Mouse (Mus musculus): ENCODE measurements at regions not wholly inside any gene's neighbourhood (a gene's known extent, or its start where the extent isn't known, plus 50 kb on each side); places are given as distances from the start of the nearest gene placed in this dataset.
A peak's percentile ranks its signal among the peaks of the same experiment; 100 is the strongest.

GRCm38 (mm10) chrX:11626274-11626878 lies 298.8 kb downstream of the H2al1j start:
- Histone ChIP-seq H3K9me3 (ENCODE audit: low read length) (no peaks in the 10 kb centered on the region), H3K4me1 (ENCODE audit: insufficient read depth, low read length) (no peaks in the 10 kb centered on the region), H3K27me3 (ENCODE audit: insufficient read depth, low read length) (no peaks in the 10 kb centered on the region), H3K9ac (replicated peaks; ENCODE audit: low read length, poor library complexity, severe bottlenecking) (no peak overlapping the region), H3K27ac (ENCODE audit: low read depth, low read length) (no peak overlapping the region), H3K4me3 (ENCODE audit: low read depth, low read length) (no peak overlapping the region), H3K4me2 (ENCODE audit: low read depth, low read length, poor library complexity, severe bottlenecking) (no peak overlapping the region), H3K36me3 (ENCODE audit: insufficient read depth, low read length) (no peaks in the 10 kb centered on the region)
- 0 out of 2 replicates have a peak, but pooled peaks have one; percentile 7 for TF ChIP-seq CTCF (IDR thresholded peaks at IDR 0.05)
- peak; percentile 10 for DNase-seq (ENCODE audit: low spot score)
- 34% methylated on average over 10 of the region's 10 CpGs for WGBS
- ATAC-seq (ENCODE audit: low FRiP score), result no peak

DNA sequence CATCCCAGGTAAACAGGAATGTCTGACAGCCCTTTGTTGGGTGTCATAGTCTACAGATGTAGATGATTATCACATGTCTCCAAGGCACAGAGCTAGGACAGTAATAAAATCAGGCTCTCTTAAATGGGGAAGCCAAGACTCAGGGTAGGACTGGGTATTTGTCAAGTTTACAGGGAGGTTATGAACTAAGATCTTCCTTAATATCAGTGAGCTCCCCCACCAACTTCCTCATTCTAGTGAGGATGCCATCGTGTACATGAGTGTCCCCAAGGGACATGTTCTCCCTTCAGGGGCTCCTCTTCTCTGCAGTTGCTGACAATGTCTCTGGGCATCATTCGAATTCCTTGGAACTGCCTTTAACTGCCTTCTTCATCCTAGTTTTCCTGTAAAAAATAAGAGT lies 301.7 kb downstream of the H2al1j start:
- Histone ChIP-seq H3K27ac (ENCODE audit: low read depth, low read length) (no peak overlapping the region), H3K4me1 (ENCODE audit: insufficient read depth, low read length) (no peaks in the 10 kb centered on the region), H3K36me3 (ENCODE audit: insufficient read depth, low read length) (no peaks in the 10 kb centered on the region), H3K27me3 (ENCODE audit: insufficient read depth, low read length) (no peaks in the 10 kb centered on the region), H3K4me3 (ENCODE audit: low read depth, low read length) (no peak overlapping the region), H3K4me2 (ENCODE audit: low read depth, low read length, poor library complexity, severe bottlenecking) (no peak overlapping the region), H3K9ac (replicated peaks; ENCODE audit: low read length, poor library complexity, severe bottlenecking) (no peak overlapping the region), H3K9me3 (ENCODE audit: low read length) (no peaks in the 10 kb centered on the region)
- WGBS, result 71% methylated on average over 2 of the region's 2 CpGs
- no peak for TF ChIP-seq CTCF (IDR thresholded peaks at IDR 0.05)
- no peak for ATAC-seq (ENCODE audit: low FRiP score)
- DNase-seq (ENCODE audit: low spot score), result no peak

DNA sequence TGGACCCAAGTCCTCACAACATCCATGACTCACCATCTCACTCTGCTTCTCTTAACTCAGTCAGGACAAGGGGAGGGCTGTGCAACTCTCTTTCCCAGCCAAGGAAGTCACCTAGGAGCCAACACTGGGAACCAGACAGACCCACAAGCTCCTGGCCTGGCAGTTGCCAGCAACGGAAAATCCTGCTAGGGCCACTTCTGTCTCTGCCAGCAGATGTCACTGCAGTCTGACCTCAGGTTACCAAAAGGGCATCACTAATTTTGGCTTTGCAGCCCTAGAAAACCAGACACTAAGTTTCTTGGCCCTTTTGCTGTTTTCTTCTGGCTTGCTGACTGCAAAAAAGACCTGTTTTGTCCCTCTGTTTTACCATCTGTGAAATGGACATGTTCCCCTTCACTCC lies 302.3 kb downstream of the H2al1j start:
- TF ChIP-seq CTCF (IDR thresholded peaks at IDR 0.05), result peak; percentile 59
- H3K27ac ChIP-seq (ENCODE audit: low read depth, low read length), result no peak overlapping the region
- no peak overlapping the region for H3K4me3 ChIP-seq (ENCODE audit: low read depth, low read length)
- ATAC-seq (ENCODE audit: low FRiP score) (no peak), DNase-seq (ENCODE audit: low spot score) (peak; percentile 47)
- H3K4me2 ChIP-seq (ENCODE audit: low read depth, low read length, poor library complexity, severe bottlenecking), result no peak overlapping the region
- no peaks in the 10 kb centered on the region for H3K9me3 ChIP-seq (ENCODE audit: low read length)
- no peak overlapping the region for H3K9ac ChIP-seq (replicated peaks; ENCODE audit: low read length, poor library complexity, severe bottlenecking)
- H3K4me1 ChIP-seq (ENCODE audit: insufficient read depth, low read length), result no peaks in the 10 kb centered on the region
- no peaks in the 10 kb centered on the region for H3K27me3 ChIP-seq (ENCODE audit: insufficient read depth, low read length)
- H3K36me3 ChIP-seq (ENCODE audit: insufficient read depth, low read length), result no peaks in the 10 kb centered on the region
- WGBS, result 47% methylated on average over 1 of the region's 1 CpGs

DNA sequence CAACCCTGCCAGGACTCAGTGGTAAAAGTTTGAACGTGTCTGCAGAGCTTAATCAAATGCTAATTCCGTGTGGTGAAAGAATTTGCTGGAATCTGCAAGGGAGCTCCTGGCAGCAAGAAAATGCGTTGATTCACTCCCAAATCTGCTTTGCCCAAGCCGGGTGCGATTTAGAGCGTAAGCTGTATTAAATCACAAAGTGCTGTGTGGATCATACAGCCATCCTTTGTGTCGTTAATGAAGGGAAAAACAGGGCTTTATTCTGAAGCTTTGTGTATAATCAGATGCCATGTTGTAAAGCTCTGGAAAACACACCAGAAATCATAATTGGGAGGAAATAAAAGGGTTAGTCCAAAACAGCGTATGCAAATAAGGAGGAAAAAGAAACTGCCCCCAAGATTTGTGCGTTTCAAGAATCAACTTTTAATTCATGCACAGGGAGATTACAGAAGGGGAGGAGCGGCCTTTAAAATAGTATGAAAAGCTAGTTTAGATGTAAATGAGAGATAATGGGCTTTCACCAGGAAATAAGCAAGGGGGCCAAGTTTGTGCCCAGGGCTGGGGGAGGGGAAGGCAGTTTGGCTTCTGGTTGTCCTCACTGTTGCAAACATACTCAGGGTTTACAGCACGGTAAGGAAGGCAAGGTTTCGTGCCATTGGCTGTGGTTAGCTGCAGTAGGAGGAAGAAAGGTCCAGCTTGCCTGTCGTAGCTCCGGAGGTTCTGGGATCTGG lies 303.7 kb downstream of the H2al1j start:
- H3K9ac ChIP-seq (replicated peaks; ENCODE audit: low read length, poor library complexity, severe bottlenecking), result no peak overlapping the region
- H3K9me3 ChIP-seq (ENCODE audit: low read length), result no peaks in the 10 kb centered on the region
- no peaks in the 10 kb centered on the region for H3K27me3 ChIP-seq (ENCODE audit: insufficient read depth, low read length)
- no peaks in the 10 kb centered on the region for H3K36me3 ChIP-seq (ENCODE audit: insufficient read depth, low read length)
- DNase-seq (ENCODE audit: low spot score) (peak; percentile 28), ATAC-seq (ENCODE audit: low FRiP score) (no peak)
- peak overlapping the region; percentile 21; the same call in 1 of the 2 replicates for H3K4me2 ChIP-seq (ENCODE audit: low read depth, low read length, poor library complexity, severe bottlenecking)
- H3K27ac ChIP-seq (ENCODE audit: low read depth, low read length), result no peak overlapping the region
- no peaks in the 10 kb centered on the region for H3K4me1 ChIP-seq (ENCODE audit: insufficient read depth, low read length)
- WGBS, result 22% methylated on average over 14 of the region's 14 CpGs
- no peak overlapping the region for H3K4me3 ChIP-seq (ENCODE audit: low read depth, low read length)
- no peak for TF ChIP-seq CTCF (IDR thresholded peaks at IDR 0.05)

GRCm38 (mm10) chrX:11632011-11632410 lies 304.4 kb downstream of the H2al1j start:
- Histone ChIP-seq H3K9me3 (ENCODE audit: low read length) (no peaks in the 10 kb centered on the region), H3K4me2 (ENCODE audit: low read depth, low read length, poor library complexity, severe bottlenecking) (peak overlapping the region; percentile 21), H3K27me3 (ENCODE audit: insufficient read depth, low read length) (no peaks in the 10 kb centered on the region), H3K4me1 (ENCODE audit: insufficient read depth, low read length) (no peaks in the 10 kb centered on the region), H3K4me3 (ENCODE audit: low read depth, low read length) (no peak overlapping the region), H3K36me3 (ENCODE audit: insufficient read depth, low read length) (no peaks in the 10 kb centered on the region), H3K9ac (replicated peaks; ENCODE audit: low read length, poor library complexity, severe bottlenecking) (no peak overlapping the region), H3K27ac (ENCODE audit: low read depth, low read length) (no peak overlapping the region)
- TF ChIP-seq CTCF (IDR thresholded peaks at IDR 0.05), result no peak
- DNase-seq (ENCODE audit: low spot score) (peak; percentile 14), ATAC-seq (ENCODE audit: low FRiP score) (no peak)
- WGBS, result 22% methylated on average over 14 of the region's 14 CpGs

- H3K36me3 ChIP-seq (ENCODE audit: insufficient read depth, low read length), result no peaks in the 10 kb centered on the region
- WGBS, result 65% methylated on average over 6 of the region's 6 CpGs
- H3K4me2 ChIP-seq (ENCODE audit: low read depth, low read length, poor library complexity, severe bottlenecking), result no peak overlapping the region
- H3K27ac ChIP-seq (ENCODE audit: low read depth, low read length), result no peak overlapping the region
- DNase-seq (ENCODE audit: low spot score) (no peak), ATAC-seq (ENCODE audit: low FRiP score) (no peak)
- H3K27me3 ChIP-seq (ENCODE audit: insufficient read depth, low read length), result no peaks in the 10 kb centered on the region
- no peak overlapping the region for H3K9ac ChIP-seq (replicated peaks; ENCODE audit: low read length, poor library complexity, severe bottlenecking)
- TF ChIP-seq CTCF (IDR thresholded peaks at IDR 0.05), result peak; percentile 53
- no peaks in the 10 kb centered on the region for H3K4me1 ChIP-seq (ENCODE audit: insufficient read depth, low read length)
- H3K4me3 ChIP-seq (ENCODE audit: low read depth, low read length), result no peak overlapping the region
- no peaks in the 10 kb centered on the region for H3K9me3 ChIP-seq (ENCODE audit: low read length)
Observed at GRCm38 (mm10) chrX:11633823-11634222, 306.2 kb downstream of the H2al1j start.

All from midbrain, postnatal 0 days (tissue).